Mouse (Mus musculus): ENCODE data around the gene Mfsd12.
A peak's percentile ranks its signal among the peaks of the same experiment; 100 is the strongest.

Mfsd12 gene

GRCm38 (mm10) chr10:81329194-81329975 is 27.9 kb upstream of the Mfsd12 start:
- peak in 1 of 2 experiments; percentile 36 for DNase-seq (ENCODE audit: low spot score in 2 of 2)

GRCm38 (mm10) chr10:81330007-81330406 is 27.3 kb upstream of the Mfsd12 start:
- no peak for DNase-seq (ENCODE audit: low spot score in 2 of 2)

- no peak for DNase-seq (ENCODE audit: low spot score in 2 of 2)
These were observed 25.0 kb upstream of the Mfsd12 start for GRCm38 (mm10) chr10:81332277-81332676.

- DNase-seq (ENCODE audit: low spot score in 2 of 2): no peak
These were observed 23.0 kb upstream of the Mfsd12 start for GRCm38 (mm10) chr10:81334324-81334723.

GRCm38 (mm10) chr10:81335393-81336340 is 21.6 kb upstream of the Mfsd12 start:
- no peak for DNase-seq (ENCODE audit: low spot score in 2 of 2)

GRCm38 (mm10) chr10:81336558-81336957 is 20.7 kb upstream of the Mfsd12 start:
- DNase-seq (ENCODE audit: low spot score in 2 of 2): no peak

GRCm38 (mm10) chr10:81340551-81341332 is 16.5 kb upstream of the Mfsd12 start:
- no peak for DNase-seq (ENCODE audit: low spot score in 2 of 2)

GRCm38 (mm10) chr10:81341333-81341949 is 15.8 kb upstream of the Mfsd12 start:
- peak in 1 of 2 experiments; percentile 74 for DNase-seq (ENCODE audit: low spot score in 2 of 2)

- no peak for DNase-seq (ENCODE audit: low spot score in 2 of 2)
These were observed 14.4 kb upstream of the Mfsd12 start, which contains the start of gene Gipc3 for GRCm38 (mm10) chr10:81342686-81343505. Gene Gipc3 (minus strand): TSS chr10:81343266.

- DNase-seq (ENCODE audit: low spot score in 2 of 2): no peak
These were observed 12.7 kb upstream of the Mfsd12 start for GRCm38 (mm10) chr10:81344421-81345161.

GRCm38 (mm10) chr10:81345162-81345534 is 12.1 kb upstream of the Mfsd12 start:
- DNase-seq (ENCODE audit: low spot score in 2 of 2): no peak

- peak; percentile 46 to 66 for DNase-seq (ENCODE audit: low spot score in 2 of 2)
These were observed 10.7 kb upstream of the Mfsd12 start for GRCm38 (mm10) chr10:81346453-81347067.

- peak in 1 of 2 experiments; percentile 43 for DNase-seq (ENCODE audit: low spot score in 2 of 2)
These were observed 8.1 kb upstream of the Mfsd12 start for GRCm38 (mm10) chr10:81349146-81349545.

GRCm38 (mm10) chr10:81349961-81350350 is 7.3 kb upstream of the Mfsd12 start:
- no peak for DNase-seq (ENCODE audit: low spot score in 2 of 2)

- peak; percentile 97 to 98 for DNase-seq (ENCODE audit: low spot score in 2 of 2)
These were observed 6.8 kb upstream of the Mfsd12 start, which contains the start of gene Hmg20b for GRCm38 (mm10) chr10:81350351-81351063. Gene Hmg20b (minus strand): TSS chr10:81350480.

GRCm38 (mm10) chr10:81351678-81352291 is 5.5 kb upstream of the Mfsd12 start:
- DNase-seq (ENCODE audit: low spot score in 2 of 2): peak; percentile 57 to 59

- DNase-seq (ENCODE audit: low spot score in 2 of 2): no peak
These were observed 2.4 kb upstream of the Mfsd12 start for GRCm38 (mm10) chr10:81354738-81355477.

All from spleen, postnatal 14 days (tissue).